Mouse (Mus musculus): ENCODE measurements at regions not wholly inside any gene's neighbourhood (a gene's known extent, or its start where the extent isn't known, plus 50 kb on each side); places are given as distances from the start of the nearest gene placed in this dataset.

- Histone ChIP-seq H3K4me2 (peak overlapping the region; percentile 54), H3K4me3 (peak overlapping the region; percentile 29), H3K27me3 (no peaks in the 10 kb centered on the region), H3K27ac (peak overlapping the region; percentile 97), H3K36me3 (no peaks in the 10 kb centered on the region), H3K9ac (peak overlapping the region; percentile 70), H3K4me1 (replicated peaks) (peaks cover 26% of the 10 kb centered on the region), H3K9me3 (no peaks in the 10 kb centered on the region)
- 41% methylated on average over 4 of the region's 4 CpGs for whole genome bisulfite sequencing
- ATAC-seq (ENCODE audit: low FRiP score), result peak; percentile 69
Observed at GRCm38 (mm10) chr16:77537351-77537750, 64.5 kb downstream of the Gm11146 start.

GRCm38 (mm10) chr16:77536746-77537145 is 65.1 kb downstream of the Gm11146 start:
- peak; percentile 94 for ATAC-seq (ENCODE audit: low FRiP score)
- WGBS, result 12% methylated on average over 10 of the region's 10 CpGs

GRCm38 (mm10) chr16:77536314-77536713 is 65.6 kb downstream of the Gm11146 start:
- Histone ChIP-seq H3K4me3 (peak overlapping the region; percentile 29), H3K27ac (peak overlapping the region; percentile 97), H3K27me3 (no peaks in the 10 kb centered on the region), H3K9ac (peak overlapping the region; percentile 70), H3K4me2 (peak overlapping the region; percentile 54), H3K9me3 (no peaks in the 10 kb centered on the region), H3K36me3 (no peaks in the 10 kb centered on the region), H3K4me1 (replicated peaks) (peaks cover 26% of the 10 kb centered on the region)
- 30% methylated on average over 6 of the region's 6 CpGs for WGBS
- ATAC-seq (ENCODE audit: low FRiP score), result peak; percentile 79

More at GRCm38 (mm10) chr16:77536746-77537145, 65.1 kb downstream of the Gm11146 start:
- H3K4me1 ChIP-seq (replicated peaks), result peaks cover 26% of the 10 kb centered on the region
- H3K9ac ChIP-seq, result peak overlapping the region; percentile 70
- peak overlapping the region; percentile 29 for H3K4me3 ChIP-seq
- no peaks in the 10 kb centered on the region for H3K9me3 ChIP-seq
- H3K36me3 ChIP-seq, result no peaks in the 10 kb centered on the region
- H3K4me2 ChIP-seq, result peak overlapping the region; percentile 54
- peak overlapping the region; percentile 97 for H3K27ac ChIP-seq
- no peaks in the 10 kb centered on the region for H3K27me3 ChIP-seq

GRCm38 (mm10) chr16:77535021-77535420 is 66.9 kb downstream of the Gm11146 start:
- no peaks in the 10 kb centered on the region for H3K9me3 ChIP-seq
- no peak for ATAC-seq (ENCODE audit: low FRiP score)
- 94% methylated on average over 3 of the region's 3 CpGs for WGBS
- no peak overlapping the region for H3K9ac ChIP-seq
- no peaks in the 10 kb centered on the region; the same call in 1 of the 2 replicates for H3K36me3 ChIP-seq
- H3K27me3 ChIP-seq, result no peaks in the 10 kb centered on the region
- peaks cover 26% of the 10 kb centered on the region for H3K4me1 ChIP-seq (replicated peaks)
- no peak overlapping the region for H3K4me2 ChIP-seq
- H3K4me3 ChIP-seq, result no peak overlapping the region
- peak overlapping the region; percentile 81 for H3K27ac ChIP-seq

GRCm38 (mm10) chr16:77531596-77531995 is 70.3 kb downstream of the Gm11146 start:
- Histone ChIP-seq H3K4me2 (no peak overlapping the region; the same call in 1 of the 2 replicates), H3K27me3 (no peaks in the 10 kb centered on the region), H3K9ac (no peak overlapping the region), H3K36me3 (no peaks in the 10 kb centered on the region; the same call in 1 of the 2 replicates), H3K4me1 (replicated peaks) (peaks cover 11% of the 10 kb centered on the region), H3K9me3 (no peaks in the 10 kb centered on the region), H3K4me3 (no peak overlapping the region), H3K27ac (peak overlapping the region; percentile 76)
- WGBS, result 42% methylated on average over 10 of the region's 10 CpGs
- no peak for ATAC-seq (ENCODE audit: low FRiP score)

GRCm38 (mm10) chr16:77527951-77528350 is 73.9 kb downstream of the Gm11146 start:
- Histone ChIP-seq H3K36me3 (no peaks in the 10 kb centered on the region; the same call in 1 of the 2 replicates), H3K4me2 (no peak overlapping the region), H3K27ac (no peak overlapping the region), H3K27me3 (no peaks in the 10 kb centered on the region), H3K9me3 (no peaks in the 10 kb centered on the region), H3K9ac (no peak overlapping the region), H3K4me1 (replicated peaks) (no peaks in the 10 kb centered on the region; the same call in 1 of the 2 replicates), H3K4me3 (no peak overlapping the region)
- no peak for ATAC-seq (ENCODE audit: low FRiP score)
- WGBS, result 83% methylated on average over 1 of the region's 1 CpGs

- H3K9me3 ChIP-seq, result no peaks in the 10 kb centered on the region
- no peak overlapping the region for H3K4me2 ChIP-seq
- H3K9ac ChIP-seq, result no peak overlapping the region
- H3K27ac ChIP-seq, result peak overlapping the region; percentile 45
- no peaks in the 10 kb centered on the region for H3K27me3 ChIP-seq
- ATAC-seq (ENCODE audit: low FRiP score), result no peak
- H3K4me1 ChIP-seq (replicated peaks), result peaks cover 3% of the 10 kb centered on the region; the same call in 1 of the 2 replicates
- no peak overlapping the region for H3K4me3 ChIP-seq
- WGBS, result 50% methylated on average over 3 of the region's 3 CpGs
- no peaks in the 10 kb centered on the region for H3K36me3 ChIP-seq
Observed at GRCm38 (mm10) chr16:77514606-77515005, 87.3 kb downstream of the Gm11146 start.

GRCm38 (mm10) chr16:77503556-77503955 is 98.3 kb downstream of the Gm11146 start:
- ATAC-seq (ENCODE audit: low FRiP score), result no peak
- 53% methylated on average over 5 of the region's 5 CpGs for WGBS
- Histone ChIP-seq H3K36me3 (peaks cover 10% of the 10 kb centered on the region; the same call in 1 of the 2 replicates), H3K4me1 (replicated peaks) (peaks cover 16% of the 10 kb centered on the region), H3K9ac (no peak overlapping the region), H3K4me3 (peak overlapping the region; percentile 16; the same call in 1 of the 2 replicates), H3K9me3 (no peaks in the 10 kb centered on the region), H3K4me2 (peak overlapping the region; percentile 36), H3K27ac (0 out of 2 replicates have a peak overlapping the region, but pooled peaks have one; percentile 30), H3K27me3 (no peaks in the 10 kb centered on the region)

- Histone ChIP-seq H3K4me2 (peak overlapping the region; percentile 35; the same call in 1 of the 2 replicates), H3K27ac (no peak overlapping the region), H3K27me3 (no peaks in the 10 kb centered on the region), H3K9ac (no peak overlapping the region), H3K4me3 (no peak overlapping the region), H3K9me3 (no peaks in the 10 kb centered on the region), H3K36me3 (peaks cover 10% of the 10 kb centered on the region; the same call in 1 of the 2 replicates), H3K4me1 (replicated peaks) (peaks cover 16% of the 10 kb centered on the region)
- no peak for ATAC-seq (ENCODE audit: low FRiP score)
- WGBS, result 72% methylated on average over 5 of the region's 5 CpGs
Observed at GRCm38 (mm10) chr16:77502916-77503315, 99.0 kb downstream of the Gm11146 start.

GRCm38 (mm10) chr16:77502026-77502425 is 99.9 kb downstream of the Gm11146 start:
- Histone ChIP-seq H3K9ac (0 out of 2 replicates have a peak overlapping the region, but pooled peaks have one; percentile 29), H3K4me2 (peak overlapping the region; percentile 43), H3K36me3 (peaks cover 4% of the 10 kb centered on the region; the same call in 1 of the 2 replicates), H3K27ac (no peak overlapping the region), H3K4me3 (peak overlapping the region; percentile 33), H3K27me3 (no peaks in the 10 kb centered on the region), H3K4me1 (replicated peaks) (peaks cover 16% of the 10 kb centered on the region), H3K9me3 (no peaks in the 10 kb centered on the region)
- no peak for ATAC-seq (ENCODE audit: low FRiP score)
- WGBS, result 63% methylated on average over 3 of the region's 3 CpGs

- WGBS, result 30% methylated on average over 4 of the region's 4 CpGs
- peaks cover 4% of the 10 kb centered on the region; the same call in 1 of the 2 replicates for H3K36me3 ChIP-seq
- peak overlapping the region; percentile 46 for H3K4me2 ChIP-seq
- no peaks in the 10 kb centered on the region for H3K9me3 ChIP-seq
- H3K4me3 ChIP-seq, result peak overlapping the region; percentile 34
- peak overlapping the region; percentile 55; the same call in 1 of the 2 replicates for H3K9ac ChIP-seq
- H3K27me3 ChIP-seq, result no peaks in the 10 kb centered on the region
- no peak for ATAC-seq (ENCODE audit: low FRiP score)
- H3K27ac ChIP-seq, result peak overlapping the region; percentile 90
- H3K4me1 ChIP-seq (replicated peaks), result peaks cover 16% of the 10 kb centered on the region
Observed at GRCm38 (mm10) chr16:77500981-77501380, 100.9 kb downstream of the Gm11146 start.

GRCm38 (mm10) chr16:77500413-77500812 is 101.5 kb downstream of the Gm11146 start:
- H3K27me3 ChIP-seq, result no peaks in the 10 kb centered on the region
- peak overlapping the region; percentile 90 for H3K27ac ChIP-seq
- H3K4me1 ChIP-seq (replicated peaks), result peaks cover 16% of the 10 kb centered on the region
- peak overlapping the region; percentile 46 for H3K4me2 ChIP-seq
- H3K4me3 ChIP-seq, result peak overlapping the region; percentile 34
- peak overlapping the region; percentile 55; the same call in 1 of the 2 replicates for H3K9ac ChIP-seq
- no peaks in the 10 kb centered on the region for H3K9me3 ChIP-seq
- peak; percentile 52; the same call in 1 of the 2 replicates for ATAC-seq (ENCODE audit: low FRiP score)
- H3K36me3 ChIP-seq, result peaks cover 4% of the 10 kb centered on the region; the same call in 1 of the 2 replicates
- 36% methylated on average over 6 of the region's 6 CpGs for WGBS

Measured in hindbrain, embryonic 13.5 days (tissue).